Mouse (Mus musculus): Measurements from ENCODE around the gene Twist1.

Gene Twist1

DNA sequence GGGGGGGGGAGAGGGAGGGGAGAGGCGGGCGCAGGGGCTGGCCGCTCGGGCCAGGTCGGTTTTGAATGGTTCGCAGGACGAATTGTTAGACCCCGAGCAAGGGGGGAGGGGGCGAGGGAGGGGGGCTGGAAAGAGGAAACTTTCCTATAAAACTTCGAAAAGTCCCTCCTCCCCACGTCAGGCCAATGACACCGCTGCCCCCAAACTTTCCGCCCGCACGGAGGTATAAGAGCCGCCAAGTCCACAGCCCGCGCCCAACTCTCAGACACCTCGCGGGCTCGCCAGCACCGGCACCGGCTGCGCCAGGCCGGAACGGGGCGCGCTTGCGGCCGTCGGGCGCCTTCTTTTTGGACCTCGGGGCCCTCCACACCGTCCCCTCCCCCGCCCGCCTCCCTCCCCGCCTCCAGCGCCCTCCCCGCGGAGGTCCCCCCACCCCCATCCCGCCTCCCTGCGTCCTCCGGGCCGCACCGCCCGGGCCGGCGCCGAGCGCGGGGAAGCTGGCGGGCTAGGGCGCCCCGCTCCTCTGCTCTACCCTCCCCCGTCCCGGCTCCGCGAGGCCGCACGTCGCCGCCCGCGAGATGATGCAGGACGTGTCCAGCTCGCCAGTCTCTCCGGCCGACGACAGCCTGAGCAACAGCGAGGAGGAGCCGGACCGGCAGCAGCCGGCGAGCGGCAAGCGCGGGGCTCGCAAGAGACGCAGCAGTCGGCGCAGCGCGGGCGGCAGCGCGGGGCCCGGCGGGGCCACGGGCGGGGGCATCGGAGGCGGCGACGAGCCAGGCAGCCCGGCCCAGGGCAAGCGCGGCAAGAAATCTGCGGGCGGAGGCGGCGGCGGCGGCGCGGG is at the start of gene Twist1:
Twist1 (plus strand) TSS at position 272 of the 841 bp plus-strand sequence.
- no peak for ATAC-seq (ENCODE audit: low TSS enrichment)

DNA sequence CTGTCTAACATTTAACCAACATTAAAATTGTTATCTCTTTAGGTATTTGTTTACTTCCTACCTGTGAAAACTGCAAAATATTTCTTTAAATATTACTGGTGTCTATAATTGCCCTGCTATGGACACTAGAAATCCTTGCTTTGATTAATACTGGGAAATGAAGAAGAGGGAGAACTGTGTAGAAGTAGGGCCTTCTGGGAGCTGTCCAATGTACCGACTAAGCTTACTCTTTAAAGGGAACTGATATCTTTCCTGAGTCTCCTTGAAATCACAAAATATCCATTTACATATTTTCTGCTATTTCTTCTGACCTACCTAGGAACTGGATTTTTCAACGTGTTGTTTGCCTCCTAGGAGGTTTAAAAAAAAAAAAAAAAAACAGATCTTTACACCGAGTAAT is 30.7 kb upstream of the Twist1 start:
- no peak for ATAC-seq (ENCODE audit: low TSS enrichment)

DNA sequence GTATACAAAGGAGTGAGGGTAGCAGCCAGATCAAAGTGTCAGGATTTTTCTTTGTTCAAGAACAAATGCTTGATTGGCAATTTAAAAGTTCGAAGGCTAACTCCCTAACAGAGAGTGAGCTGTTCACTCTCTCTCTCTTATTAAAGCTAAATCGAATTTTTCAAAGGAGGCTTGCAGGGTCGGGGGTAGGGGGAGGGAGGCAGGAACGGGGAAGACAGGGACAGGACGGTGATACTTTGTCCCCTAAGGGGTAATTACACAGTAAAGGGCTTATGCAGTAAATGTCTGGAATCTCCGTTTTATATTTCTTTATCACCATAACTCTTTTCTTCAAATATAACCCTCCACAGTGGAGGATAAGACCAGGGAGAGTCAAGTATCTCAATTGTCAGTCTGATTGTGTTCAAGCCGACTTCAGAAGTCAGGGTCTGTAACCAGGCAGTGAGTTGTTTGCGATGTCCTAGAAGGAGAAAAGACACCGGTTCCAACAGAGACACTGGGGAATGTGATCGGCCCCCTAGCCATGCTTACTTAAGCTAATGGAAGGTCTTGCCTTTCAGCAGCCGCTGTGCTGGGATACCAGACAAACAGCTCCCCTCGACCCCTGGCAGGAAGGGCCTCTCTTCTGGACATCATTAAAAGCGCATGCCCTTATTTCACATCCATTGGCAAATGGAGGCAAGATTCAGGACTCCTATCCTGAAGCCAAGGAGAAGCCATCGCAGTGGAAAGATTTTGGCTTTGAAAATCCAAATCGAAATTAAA is 30.0 kb upstream of the Twist1 start:
- no peak for ATAC-seq (ENCODE audit: low TSS enrichment)

GRCm38 (mm10) chr12:33928331-33929192 is 28.9 kb upstream of the Twist1 start, which contains the start of gene Ferd3l:
Ferd3l (plus strand) TSS chr12:33928425.
- ATAC-seq (ENCODE audit: low TSS enrichment), result no peak

GRCm38 (mm10) chr12:33952843-33953242 is 4.6 kb upstream of the Twist1 start:
- ATAC-seq (ENCODE audit: low TSS enrichment), result no peak

DNA sequence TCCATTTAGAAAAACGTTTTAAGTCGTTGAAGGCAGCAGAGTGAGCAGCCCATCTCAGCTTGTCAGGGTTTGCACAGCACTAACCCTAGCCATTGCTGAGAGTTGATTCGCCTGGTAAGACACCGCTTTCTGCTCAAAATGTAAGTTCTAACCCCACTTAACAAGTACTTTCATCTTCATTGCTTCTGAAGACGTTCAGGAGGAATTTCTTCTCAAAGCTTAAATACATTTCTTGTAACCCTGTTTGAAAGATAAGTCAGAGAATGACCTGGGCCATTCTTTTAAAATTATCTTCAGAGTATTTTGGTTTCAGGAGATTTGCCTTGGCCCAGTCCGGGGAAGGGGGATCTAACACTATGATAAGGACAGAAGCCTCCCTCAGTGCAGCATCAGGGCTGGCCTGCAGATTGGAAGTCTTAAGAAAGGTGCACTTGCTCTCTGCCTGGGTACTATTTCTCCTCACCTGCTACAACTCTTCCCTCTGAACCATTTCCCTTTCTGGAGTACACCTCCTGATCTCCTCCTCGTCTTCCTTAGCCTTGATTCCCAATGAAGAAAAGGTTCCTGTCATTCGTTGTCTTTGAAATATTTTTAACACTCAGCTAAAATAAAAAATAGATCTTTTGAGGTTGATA is 2.4 kb upstream of the Twist1 start:
- ATAC-seq (ENCODE audit: low TSS enrichment), result no peak

DNA sequence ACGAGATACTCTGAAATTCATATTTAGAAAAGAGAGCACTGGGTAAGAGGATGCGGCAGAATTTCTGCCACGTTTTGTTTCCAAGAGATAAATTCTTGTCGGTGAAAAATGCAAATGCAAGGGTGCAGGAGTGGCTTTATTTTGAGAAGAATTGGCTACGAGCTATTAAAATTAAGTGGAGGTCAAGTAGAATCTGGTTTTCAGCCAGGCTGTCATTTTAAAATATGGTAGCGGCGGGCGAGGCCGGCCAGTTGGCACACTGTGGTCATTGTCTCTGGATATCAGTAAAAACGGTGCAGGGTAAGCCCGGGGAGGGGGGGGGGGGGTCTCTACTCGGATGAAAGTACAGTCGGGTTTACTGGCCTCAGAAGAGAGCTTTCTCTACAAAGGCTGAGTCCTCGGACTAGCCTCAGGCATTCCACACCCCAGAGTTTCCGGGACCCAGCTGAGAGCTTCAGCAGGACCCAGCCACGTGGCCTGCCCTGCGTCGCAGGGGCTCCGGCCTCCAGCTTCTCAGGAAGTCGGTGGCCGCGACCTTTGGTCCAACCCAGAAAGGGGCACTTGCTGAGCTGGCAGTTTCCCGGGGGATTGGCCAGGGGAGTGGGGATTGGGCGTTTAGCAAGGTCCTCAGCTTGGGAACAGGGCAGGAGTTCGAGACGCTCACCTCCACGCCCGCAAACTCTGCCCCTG is 1.7 kb upstream of the Twist1 start:
- ATAC-seq (ENCODE audit: low TSS enrichment), result no peak

GRCm38 (mm10) chr12:33956576-33957399 is 683 bp upstream of the Twist1 start:
- ATAC-seq (ENCODE audit: low TSS enrichment), result no peak

DNA sequence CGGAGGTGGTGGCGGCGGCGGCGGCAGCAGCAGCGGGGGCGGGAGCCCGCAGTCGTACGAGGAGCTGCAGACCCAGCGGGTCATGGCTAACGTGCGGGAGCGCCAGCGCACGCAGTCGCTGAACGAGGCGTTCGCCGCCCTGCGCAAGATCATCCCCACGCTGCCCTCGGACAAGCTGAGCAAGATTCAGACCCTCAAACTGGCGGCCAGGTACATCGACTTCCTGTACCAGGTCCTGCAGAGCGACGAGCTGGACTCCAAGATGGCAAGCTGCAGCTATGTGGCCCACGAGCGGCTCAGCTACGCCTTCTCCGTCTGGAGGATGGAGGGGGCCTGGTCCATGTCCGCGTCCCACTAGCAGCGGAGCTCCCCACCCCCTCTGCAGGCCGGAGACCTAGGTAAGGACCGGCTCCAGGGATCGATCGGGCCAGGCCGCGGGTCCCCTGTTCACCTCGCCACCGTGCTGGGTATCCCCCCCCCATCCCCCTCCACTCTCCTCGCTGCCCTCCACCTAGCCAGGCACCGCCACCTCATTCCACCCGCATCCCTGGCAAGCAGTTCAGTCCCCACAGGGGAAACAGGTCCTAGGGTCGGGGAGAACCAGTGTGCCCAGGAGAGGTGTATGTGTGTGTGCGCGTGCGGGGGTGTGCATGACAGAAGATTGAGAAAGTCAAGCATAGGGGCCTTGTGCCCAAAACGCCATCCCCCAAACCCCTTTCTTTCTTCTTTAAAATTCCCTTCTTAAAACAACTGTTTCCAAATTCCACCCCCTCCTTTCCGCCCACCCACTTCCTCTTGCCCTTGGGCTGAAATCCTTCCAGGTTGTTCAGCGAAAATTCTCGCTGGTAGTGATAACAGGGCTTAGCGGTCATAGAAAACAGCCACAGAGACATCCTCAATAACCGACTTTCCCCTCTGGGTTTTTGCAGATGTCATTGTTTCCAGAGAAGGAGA is 1.0 kb downstream of the Twist1 start:
- ATAC-seq (ENCODE audit: low TSS enrichment), result no peak

DNA sequence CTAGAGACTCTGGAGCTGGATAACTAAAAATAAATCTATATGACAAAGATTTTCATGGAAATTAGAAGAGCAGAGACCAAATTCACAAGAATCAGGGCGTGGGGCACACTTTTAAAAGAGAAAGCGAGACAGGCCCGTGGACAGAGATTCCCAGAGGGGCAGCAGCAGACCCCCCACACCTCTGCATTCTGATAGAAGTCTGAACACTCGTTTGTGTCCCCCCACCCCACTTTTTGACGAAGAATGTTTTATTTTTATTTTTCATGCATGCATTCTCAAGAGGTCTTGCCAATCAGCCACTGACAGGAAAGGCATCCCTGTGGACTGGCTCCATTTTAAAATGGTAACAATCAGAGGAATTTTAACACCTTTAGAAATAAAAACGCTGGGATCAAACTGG is 1.7 kb downstream of the Twist1 start:
- ATAC-seq (ENCODE audit: low TSS enrichment), result no peak

- ATAC-seq (ENCODE audit: low TSS enrichment), result no peak
These were observed 2.4 kb downstream of the Twist1 start for GRCm38 (mm10) chr12:33959846-33960245.

GRCm38 (mm10) chr12:33961013-33961412 is 3.5 kb downstream of the Twist1 start:
- no peak for ATAC-seq (ENCODE audit: low TSS enrichment)

DNA sequence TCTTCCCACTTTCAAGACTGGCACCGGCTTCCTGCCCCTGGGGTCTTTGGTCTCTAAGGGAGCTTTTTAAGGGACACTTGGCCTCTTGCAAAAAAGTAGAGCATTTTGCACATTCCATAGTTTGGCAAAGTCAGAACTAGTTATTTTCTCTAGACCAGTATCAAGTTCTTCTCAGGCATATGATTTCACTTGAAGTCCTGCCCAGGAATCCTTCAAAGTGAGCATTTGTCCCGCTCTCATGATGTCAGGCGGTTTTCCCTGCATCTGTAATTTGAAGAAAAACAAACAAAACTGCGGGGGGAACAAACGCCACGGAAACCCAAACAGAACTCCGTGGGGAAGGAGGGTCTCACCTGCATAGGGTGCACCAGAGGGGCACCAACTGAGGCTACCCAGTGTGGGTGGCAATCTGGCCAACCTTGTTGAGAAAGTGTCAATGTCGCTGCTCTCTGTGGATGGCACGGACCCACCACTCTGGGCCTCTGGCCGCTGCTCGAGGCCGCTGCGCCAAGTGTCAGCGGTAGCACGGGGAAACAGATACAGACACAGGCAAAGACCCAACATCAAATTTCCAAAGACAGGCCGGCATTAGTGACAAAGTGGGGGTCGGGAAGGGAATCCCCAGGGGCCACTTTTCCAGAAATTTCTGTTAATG is 4.8 kb downstream of the Twist1 start:
- no peak for ATAC-seq (ENCODE audit: low TSS enrichment)

DNA sequence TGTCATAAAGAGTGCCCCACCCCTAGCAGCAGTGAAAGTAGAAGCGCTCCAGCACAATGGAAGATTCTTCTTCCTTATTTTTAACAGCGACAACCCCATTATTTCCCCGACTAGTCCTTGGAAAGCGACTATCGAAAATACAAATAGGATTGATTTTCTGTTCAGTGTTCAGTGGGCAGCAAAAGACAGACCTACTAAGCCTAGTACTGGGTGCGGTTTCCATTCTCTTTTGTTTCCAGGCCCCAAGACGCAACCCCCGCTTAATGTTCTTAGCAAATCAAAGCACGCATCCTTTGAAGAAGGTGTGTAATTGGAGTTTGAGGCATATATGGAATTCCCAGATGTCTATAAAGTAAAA is 5.3 kb downstream of the Twist1 start:
- no peak for ATAC-seq (ENCODE audit: low TSS enrichment)

DNA sequence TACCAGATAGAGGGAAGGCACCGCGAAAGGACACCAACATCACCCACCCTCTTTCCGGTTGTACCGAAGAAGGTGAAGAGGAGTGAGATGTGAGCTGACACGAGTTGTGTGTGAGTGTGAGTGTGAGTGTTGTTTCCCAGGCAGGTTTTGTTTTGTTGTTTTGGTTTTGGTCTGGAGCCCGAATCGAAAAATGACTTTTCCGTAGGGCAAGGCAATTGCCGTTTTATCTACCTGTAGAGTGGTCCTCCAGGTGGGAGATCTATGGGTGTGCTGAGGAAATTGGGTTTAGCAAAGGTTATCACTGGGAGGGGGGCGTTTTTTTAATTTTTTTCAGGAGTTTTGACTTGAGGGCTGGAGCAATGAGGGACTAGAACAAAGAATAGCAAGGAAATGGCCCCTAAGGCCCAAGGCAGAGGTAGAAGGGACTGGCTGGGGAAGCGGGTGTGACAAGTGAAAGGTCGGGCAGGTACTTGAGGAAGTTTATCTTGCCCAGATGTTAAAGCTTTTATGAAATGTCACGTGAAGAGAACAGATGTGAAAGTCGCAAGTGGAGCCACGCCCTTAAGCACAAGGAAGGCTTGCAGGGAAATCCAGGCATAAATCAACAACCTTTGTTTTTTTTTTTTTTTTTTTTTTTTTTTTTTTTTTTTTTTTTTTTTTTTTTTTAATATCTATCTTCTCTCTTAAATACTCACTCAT is 6.3 kb downstream of the Twist1 start:
- no peak for ATAC-seq (ENCODE audit: low TSS enrichment)

- ATAC-seq (ENCODE audit: low TSS enrichment), result no peak
These were observed 7.0 kb downstream of the Twist1 start for GRCm38 (mm10) chr12:33964427-33964826.

GRCm38 (mm10) chr12:33965661-33966360 is 8.3 kb downstream of the Twist1 start:
- ATAC-seq (ENCODE audit: low TSS enrichment), result no peak

All from frontal cortex, adult (tissue).